Mouse (Mus musculus) embryonic facial prominence, embryonic 11.5 days (tissue): ENCODE measurements around the gene Zfp970. TPM values are rescaled to one million over a fixed set of nuclear protein-coding genes. Genes with fewer than 3 reads are reported as not detected.
"Not testable (repeated sequence)": the region's sequence is repeated elsewhere in the genome, so short reads cannot be mapped to it uniquely, and the experiment has no call there.

Experiments used
- ATAC-seq: fragments of 200-750 bp; cut with Nextera tagmentation; replicated peaks from 2 replicates; pipeline ENCODE4 v1.8.0; 2017; ENCODE audit warnings: low read depth; ENCODE audit not compliant: insufficient number of reproducible peaks, low FRiP score, low TSS enrichment
- DNase-seq: peaks from one replicate; pipeline ENCODE4 v3.0.0-alpha.2; 2015; ENCODE audit warnings: low spot score
- H3K27ac ChIP-seq: fragments of 300-500 bp; sonication (generic); replicated peaks from 2 replicates; pipeline ENCODE4 v1.5.1; 2014; ENCODE audit warnings: mild to moderate bottlenecking, low read depth, low read length, control low read depth
- H3K27me3 ChIP-seq: fragments of 300-500 bp; sonication (generic); 2 replicates; pipeline ENCODE4 v1.6.1; 2014; ENCODE audit warnings: mild to moderate bottlenecking, low read length, moderate library complexity, mixed read lengths; ENCODE audit not compliant: control insufficient read depth, insufficient read depth
- H3K36me3 ChIP-seq: fragments of 300-500 bp; sonication (generic); replicated peaks from 2 replicates; pipeline ENCODE4 v1.6.1; 2014; ENCODE audit warnings: low read depth, mild to moderate bottlenecking, low read length, moderate library complexity, mixed read lengths; ENCODE audit not compliant: control insufficient read depth, insufficient read depth
- H3K4me1 ChIP-seq: fragments of 300-500 bp; sonication (generic); 2 replicates; pipeline ENCODE4 v1.6.1; 2014; ENCODE audit warnings: low read length, mixed read lengths; ENCODE audit not compliant: control insufficient read depth, insufficient read depth
- H3K4me2 ChIP-seq: fragments of 300-500 bp; sonication (generic); 2 replicates; pipeline ENCODE4 v1.6.1; 2014; ENCODE audit warnings: low read depth, mild to moderate bottlenecking, control low read depth, low read length, moderate library complexity
- H3K4me3 ChIP-seq: fragments of 300-500 bp; sonication (generic); 2 replicates; pipeline ENCODE4 v1.5.1; 2014; ENCODE audit warnings: low read depth, low read length, control low read depth
- H3K9ac ChIP-seq: fragments of 300-500 bp; sonication (generic); replicated peaks from 2 replicates; pipeline ENCODE4 v1.6.1; 2014; ENCODE audit warnings: mild to moderate bottlenecking, control low read depth, low read length
- H3K9me3 ChIP-seq: fragments of 300-500 bp; sonication (generic); replicated peaks from 2 replicates; pipeline ENCODE4 v1.6.1; 2016; ENCODE audit warnings: mild to moderate bottlenecking, low read length, inconsistent platforms, mixed read lengths; ENCODE audit not compliant: control insufficient read depth
- WGBS: fragments of 180-500 bp; shearing (Covaris S2); extraction: QIAGEN DNeasy Blood & Tissue Kit; methylation state at CpG from one replicate; pipeline ENCODE4 v1.1.7; 2014; 5-methylcytosine and 5-hydroxymethylcytosine counted together
- polyA plus RNA-seq: library from polyadenylated mRNA; unstranded; fragments of >200 nt; fragmentation: Nextera tagmentation; extraction: Ambion mirVana; gene quantifications from 2 replicates; pipeline ENCODE4 v1.2.1, GENCODE M21; 2014

Zfp970 gene
- polyA plus RNA-seq, 1 experiment from 2014 or later, result 17.5 TPM

DNA sequence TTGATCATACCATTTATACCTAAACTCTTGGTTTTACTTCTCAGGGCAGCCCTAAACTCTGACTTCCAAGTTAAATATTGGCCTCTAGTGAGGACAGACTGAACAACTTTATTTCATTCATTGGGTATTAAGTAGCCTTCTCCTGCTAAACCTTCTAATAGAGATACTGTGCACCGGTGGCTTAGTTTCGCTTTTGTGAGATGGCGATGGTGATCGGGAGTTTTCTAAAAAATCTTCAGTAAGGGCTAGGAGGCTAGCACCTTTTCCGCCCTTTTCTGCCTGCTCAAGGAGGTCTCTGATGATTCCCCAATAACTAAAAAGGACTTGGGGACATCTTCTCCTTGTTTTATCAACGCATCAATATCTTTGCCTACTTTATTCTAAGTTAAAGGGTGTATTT, 59.1 kb downstream of the Zfp970 start:
- not testable (repeated sequence) for H3K36me3 ChIP-seq, DNase-seq, H3K4me3 ChIP-seq, H3K27me3 ChIP-seq, H3K9ac ChIP-seq, H3K27ac ChIP-seq, H3K9me3 ChIP-seq, H3K4me2 ChIP-seq, H3K4me1 ChIP-seq, ATAC-seq
- 88% methylated on average over 6 of the region's 6 CpGs for WGBS

DNA sequence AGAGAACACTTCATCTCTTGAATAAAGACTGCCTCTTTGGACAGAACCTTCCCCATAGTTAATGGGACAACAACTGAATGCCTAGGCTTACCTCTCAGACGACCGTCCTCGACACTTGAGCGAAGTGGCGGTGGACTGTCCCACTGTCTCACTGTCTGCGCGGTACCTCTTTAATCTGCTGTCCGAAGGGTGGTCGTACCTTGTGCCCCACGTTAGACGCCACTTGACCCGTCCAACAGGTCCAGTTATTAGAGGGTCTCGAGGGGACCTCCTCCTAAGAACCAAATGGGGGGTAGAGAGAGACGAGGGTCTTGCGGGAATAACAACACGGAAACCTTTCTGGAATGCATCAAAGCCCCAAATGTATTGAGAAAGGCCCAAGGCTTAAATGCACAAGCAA, 59.6 kb downstream of the Zfp970 start:
- ATAC-seq, H3K27ac ChIP-seq, H3K4me3 ChIP-seq, H3K27me3 ChIP-seq, H3K9me3 ChIP-seq, H3K4me2 ChIP-seq, H3K4me1 ChIP-seq, DNase-seq, H3K36me3 ChIP-seq, H3K9ac ChIP-seq: not testable (repeated sequence)
- 96% methylated on average over 16 of the region's 16 CpGs for WGBS

Other genes starting within 250 kb of the Zfp970 start
- gene Gm14409, start 197.7 kb upstream of the Zfp970 start, polyA plus RNA-seq, result not detected in 2 replicates
- gene Gm14412, start 140.4 kb upstream of the Zfp970 start, polyA plus RNA-seq, result 0.63 and 0.79 TPM in 2 replicates
- 14.4 and 14.7 TPM in 2 replicates for gene Gm14418, start 66.4 kb upstream of the Zfp970 start, polyA plus RNA-seq
- gene Gm14403, start 33.5 kb downstream of the Zfp970 start, polyA plus RNA-seq, result 8.5 and 10.1 TPM in 2 replicates
- gene Gm14406, start 113.5 kb downstream of the Zfp970 start, polyA plus RNA-seq, result not detected in 2 replicates